Mouse (Mus musculus) bone marrow, adult 2 months (tissue): ENCODE results near the gene Sqstm1.

Experiments used
- CTCF ChIP-seq: fragments of 200-500 bp; IDR thresholded peaks from 2 replicates; pipeline ENCODE4 v1.5.1; 2011; ENCODE audit warnings: low read length, control low read depth; ENCODE audit not compliant: control insufficient read depth, insufficient read depth
- POLR2A ChIP-seq: fragments of 200-500 bp; IDR thresholded peaks from 2 replicates; pipeline ENCODE4 v1.6.1; 2011; ENCODE audit warnings: low read depth, mild to moderate bottlenecking, control low read depth, low read length, borderline replicate concordance; ENCODE audit not compliant: control insufficient read depth

DNA sequence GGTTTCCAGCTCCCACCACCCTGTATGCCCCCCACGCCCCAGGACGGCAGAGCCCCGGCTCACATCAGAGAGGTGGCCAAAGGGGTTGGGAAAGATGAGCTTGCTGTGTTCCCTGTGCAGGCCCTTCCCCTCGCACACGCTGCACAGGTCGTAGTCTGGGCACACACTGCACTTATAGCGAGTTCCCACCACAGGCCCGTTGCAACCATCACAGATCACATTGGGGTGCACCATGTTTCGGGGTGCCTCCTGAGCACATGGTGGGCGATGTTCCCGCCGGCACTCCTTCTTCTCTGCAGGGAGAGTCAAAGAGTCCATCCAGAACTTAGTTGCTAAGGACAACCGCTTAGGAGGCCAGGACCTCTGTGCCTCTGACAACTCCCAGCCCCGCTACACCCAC, 3.3 kb downstream of the Sqstm1 start:
- TF ChIP-seq POLR2A: peak; percentile 23; the same call in 1 of the 2 replicates
- TF ChIP-seq CTCF: no peak
